Mouse (Mus musculus) myocyte (in vitro differentiated cells): Measurements from ENCODE around the gene Lgals4. TPM values are rescaled to one million over a fixed set of nuclear protein-coding genes. Genes with fewer than 3 reads are reported as not detected.

Experiments used
- H3K27me3 ChIP-seq: one replicate; pipeline ENCODE4 v1.6.1; 2011; ENCODE audit not compliant: control insufficient read depth, insufficient read depth, insufficient read length
- H3K36me3 ChIP-seq: one replicate; pipeline ENCODE4 v1.6.1; 2011; ENCODE audit not compliant: control insufficient read depth, insufficient read depth
- H3K4me2 ChIP-seq: one replicate; pipeline ENCODE4 v1.6.1; 2011; ENCODE audit warnings: low read depth, control low read depth
- H3K4me3 ChIP-seq: one replicate; pipeline ENCODE4 v1.5.1; 2011; ENCODE audit warnings: mild to moderate bottlenecking, control low read depth, moderate library complexity
- H3K79me2 ChIP-seq: one replicate; pipeline ENCODE4 v1.6.1; 2011; ENCODE audit not compliant: control insufficient read depth, insufficient read depth
- H3ac ChIP-seq: one replicate; pipeline ENCODE4 v1.6.1; 2011; ENCODE audit not compliant: control insufficient read depth, insufficient read length
- CEBPB ChIP-seq: IDR thresholded peaks from 2 replicates; pipeline ENCODE4 v1.6.1; 2011; ENCODE audit warnings: mild to moderate bottlenecking, moderate library complexity; ENCODE audit not compliant: poor library complexity, insufficient read depth, severe bottlenecking
- E2F4 ChIP-seq: IDR thresholded peaks from one replicate; pipeline ENCODE4 v1.6.1; 2011; ENCODE audit warnings: mild to moderate bottlenecking, control low read depth, moderate library complexity; ENCODE audit not compliant: insufficient read depth
- MAX ChIP-seq: IDR thresholded peaks from one replicate; pipeline ENCODE4 v1.6.1; 2011; ENCODE audit warnings: low read depth, mild to moderate bottlenecking, control low read depth
- MYOD1 ChIP-seq, 3 experiments: IDR thresholded peaks; one replicate each; pipeline ENCODE4 v1.6.1; 2011; ENCODE audit warnings: control low read depth in 2 of 3, low read depth in 2 of 3, mild to moderate bottlenecking in 2 of 3, moderate library complexity in 1 of 3; ENCODE audit not compliant: insufficient read length in 2 of 3, control insufficient read depth in 1 of 3
- MYOG ChIP-seq, 3 experiments: IDR thresholded peaks; one replicate each; pipeline ENCODE4 v1.6.1; 2011; ENCODE audit warnings: control low read depth in 2 of 3, low read depth in 2 of 3, mild to moderate bottlenecking in 2 of 3; ENCODE audit not compliant: insufficient read length in 2 of 3, control insufficient read depth in 1 of 3, insufficient read depth in 1 of 3
- POLR2A ChIP-seq: IDR thresholded peaks from one replicate; pipeline ENCODE4 v1.6.1; 2011; ENCODE audit warnings: low read depth, mild to moderate bottlenecking, control low read depth, moderate library complexity; ENCODE audit not compliant: insufficient read length
- POLR2AphosphoS2 ChIP-seq: IDR thresholded peaks from one replicate; pipeline ENCODE4 v1.6.1; 2011; ENCODE audit warnings: low read depth, control low read depth; ENCODE audit not compliant: insufficient read length
- REST ChIP-seq: IDR thresholded peaks from one replicate; pipeline ENCODE4 v1.6.1; 2011; ENCODE audit warnings: mild to moderate bottlenecking, control low read depth, moderate library complexity; ENCODE audit not compliant: insufficient read depth, insufficient read length
- SRF ChIP-seq: IDR thresholded peaks from one replicate; pipeline ENCODE4 v1.6.1; 2011; ENCODE audit warnings: low read depth; ENCODE audit not compliant: control insufficient read depth, insufficient read length
- TCF12 ChIP-seq: IDR thresholded peaks from one replicate; pipeline ENCODE4 v1.6.1; 2011; ENCODE audit warnings: mild to moderate bottlenecking, control low read depth; ENCODE audit not compliant: poor library complexity, insufficient read depth, severe bottlenecking
- TCF3 ChIP-seq: IDR thresholded peaks from one replicate; pipeline ENCODE4 v1.6.1; 2011; ENCODE audit warnings: low read depth, control low read depth; ENCODE audit not compliant: insufficient read length
- USF1 ChIP-seq: IDR thresholded peaks from one replicate; pipeline ENCODE4 v1.6.1; 2011; ENCODE audit warnings: low read depth, mild to moderate bottlenecking, control low read depth, moderate library complexity
- polyA plus RNA-seq: library from polyadenylated mRNA; unstranded; fragments of >200 nt; fragmentation: generic; extraction: Trizol; gene quantifications from one replicate; pipeline ENCODE4 v1.2.1, GENCODE M21; 2012; ENCODE audit warnings: missing spikeins

Lgals4 gene
- polyA plus RNA-seq, 1 experiment = 3.0 TPM

- H3K36me3 ChIP-seq = no peaks in the 10 kb centered on the region
- H3K79me2 ChIP-seq = no peaks in the 10 kb centered on the region
- no peak overlapping the region for H3ac ChIP-seq
- H3K4me2 ChIP-seq = no peak overlapping the region
- TF ChIP-seq POLR2A (no peak), POLR2AphosphoS2 (no peak), MAX (no peak), USF1 (no peak), TCF12 (no peak), CEBPB (no peak), REST (no peak), MYOG (IDR thresholded peaks at IDR 0.05; ENCODE audit: control insufficient read depth in 1 of 3, insufficient read depth in 1 of 3, insufficient read length in 2 of 3, low read depth in 2 of 3) (no peak), MYOD1 (IDR thresholded peaks at IDR 0.05; ENCODE audit: control insufficient read depth in 1 of 3, insufficient read length in 2 of 3, low read depth in 2 of 3) (no peak), SRF (no peak), TCF3 (no peak), E2F4 (no peak)
- H3K4me3 ChIP-seq = no peak overlapping the region
- H3K27me3 ChIP-seq = no peaks in the 10 kb centered on the region
Observed at GRCm38 (mm10) chr7:28793834-28794233, 39.8 kb upstream of the Lgals4 start.

- H3ac ChIP-seq = no peak overlapping the region
- no peaks in the 10 kb centered on the region for H3K79me2 ChIP-seq
- no peak overlapping the region for H3K4me3 ChIP-seq
- H3K36me3 ChIP-seq = no peaks in the 10 kb centered on the region
- H3K4me2 ChIP-seq = no peak overlapping the region
- no peaks in the 10 kb centered on the region for H3K27me3 ChIP-seq
- TF ChIP-seq POLR2AphosphoS2 = no peak
- no peak for TF ChIP-seq USF1
- TF ChIP-seq SRF = no peak
- no peak for TF ChIP-seq MYOD1 (IDR thresholded peaks at IDR 0.05; ENCODE audit: control insufficient read depth in 1 of 3, insufficient read length in 2 of 3, low read depth in 2 of 3)
- TF ChIP-seq TCF3 = no peak
- TF ChIP-seq CEBPB = no peak
- TF ChIP-seq E2F4 = no peak
- TF ChIP-seq MAX = no peak
- TF ChIP-seq TCF12 = no peak
- no peak for TF ChIP-seq MYOG (IDR thresholded peaks at IDR 0.05; ENCODE audit: control insufficient read depth in 1 of 3, insufficient read depth in 1 of 3, insufficient read length in 2 of 3, low read depth in 2 of 3)
- TF ChIP-seq POLR2A = no peak
- no peak for TF ChIP-seq REST
Observed at GRCm38 (mm10) chr7:28794496-28794895, 39.2 kb upstream of the Lgals4 start.

- H3K4me2 ChIP-seq = no peak overlapping the region
- H3ac ChIP-seq = no peak overlapping the region
- no peak overlapping the region for H3K4me3 ChIP-seq
- TF ChIP-seq TCF12 (no peak), POLR2AphosphoS2 (no peak), MYOG (IDR thresholded peaks at IDR 0.05; ENCODE audit: control insufficient read depth in 1 of 3, insufficient read depth in 1 of 3, insufficient read length in 2 of 3, low read depth in 2 of 3) (no peak), USF1 (no peak), MAX (no peak), MYOD1 (IDR thresholded peaks at IDR 0.05; ENCODE audit: control insufficient read depth in 1 of 3, insufficient read length in 2 of 3, low read depth in 2 of 3) (no peak), TCF3 (no peak), SRF (no peak), E2F4 (no peak), POLR2A (no peak)
- H3K27me3 ChIP-seq = no peaks in the 10 kb centered on the region
- no peaks in the 10 kb centered on the region for H3K36me3 ChIP-seq
- no peaks in the 10 kb centered on the region for H3K79me2 ChIP-seq
Observed at GRCm38 (mm10) chr7:28795832-28796231, 37.8 kb upstream of the Lgals4 start.

GRCm38 (mm10) chr7:28796562-28796975, 37.1 kb upstream of the Lgals4 start:
- Histone ChIP-seq H3K4me2 (no peak overlapping the region), H3K36me3 (no peaks in the 10 kb centered on the region), H3K27me3 (no peaks in the 10 kb centered on the region), H3K79me2 (no peaks in the 10 kb centered on the region), H3K4me3 (no peak overlapping the region), H3ac (no peak overlapping the region)
- no peak for TF ChIP-seq TCF3
- TF ChIP-seq MYOD1 (IDR thresholded peaks at IDR 0.05; ENCODE audit: control insufficient read depth in 1 of 3, insufficient read length in 2 of 3, low read depth in 2 of 3) = peak in 1 of 3 experiments; percentile 8
- TF ChIP-seq POLR2A = peak; percentile 17

GRCm38 (mm10) chr7:28799994-28800393, 33.7 kb upstream of the Lgals4 start:
- H3K79me2 ChIP-seq = no peaks in the 10 kb centered on the region
- no peak overlapping the region for H3ac ChIP-seq
- no peaks in the 10 kb centered on the region for H3K27me3 ChIP-seq
- H3K4me3 ChIP-seq = no peak overlapping the region
- TF ChIP-seq TCF3 = no peak
- TF ChIP-seq MYOD1 (IDR thresholded peaks at IDR 0.05; ENCODE audit: control insufficient read depth in 1 of 3, insufficient read length in 2 of 3, low read depth in 2 of 3) = no peak
- no peak for TF ChIP-seq REST
- TF ChIP-seq POLR2A = no peak
- no peak for TF ChIP-seq POLR2AphosphoS2
- no peak for TF ChIP-seq CEBPB
- H3K36me3 ChIP-seq = no peaks in the 10 kb centered on the region
- H3K4me2 ChIP-seq = no peak overlapping the region
